9 mouse cellular contexts compared by ENCODE assay signal in the genomic region with DNA sequence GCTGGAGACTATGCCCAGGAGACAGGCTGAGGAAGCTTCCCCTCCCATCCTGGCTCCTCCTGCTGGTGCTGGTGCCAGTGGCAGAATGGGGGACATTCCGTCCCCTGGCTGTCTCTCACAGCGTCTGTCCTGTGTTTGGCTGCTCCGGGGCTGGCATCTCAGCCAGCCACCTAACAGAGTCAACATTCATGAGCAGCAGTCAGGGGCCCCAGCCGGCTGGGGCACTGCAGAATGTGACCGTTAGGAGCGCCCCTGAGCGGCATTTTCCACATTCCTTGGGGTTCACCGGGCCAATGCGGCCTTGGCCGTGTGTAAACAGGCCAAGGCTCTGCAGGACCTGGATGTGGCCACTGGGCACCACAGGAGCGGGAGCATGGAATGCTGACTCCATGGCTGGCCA. TPM values are rescaled to one million over a fixed set of nuclear protein-coding genes. Genes with fewer than 3 reads are reported as not detected.
DNase-seq lines count a peak whose midpoint lies in the region; ATAC-seq lines count a peak whose summit lies in the region.
"Had no signal": no experiment of that assay in that cellular context is flagged by ENCODE, and none has a peak within 500 bp of the region (broad histone marks: within the 10 kb centered on the region; RNA-seq: fewer than 3 reads in every experiment).

No protein-coding gene starts in this region.

- peak; percentile 99 for DNase-seq in heart, adult 11 months
- DNase-seq in Muller cell, postnatal 12 days (ENCODE audit: inconsistent ontology term): peak; percentile 98
- DNase-seq in cerebellum, postnatal 36 days: peak; percentile 39 to 55
- DNase-seq in heart, postnatal 10 days: peak; percentile 85 to 88
- peak; percentile 63 for DNase-seq in left cerebral cortex, postnatal 4 days
- peak; percentile 80 for DNase-seq in testis, postnatal 10 days (ENCODE audit: low spot score)
- no peak for DNase-seq in spleen, postnatal 36 days (ENCODE audit: low spot score in 2 of 2)

- WGBS in heart, embryonic 12.5 days: 23% methylated on average over 11 of the region's 11 CpGs

- no peak overlapping the region for H3K4me3 ChIP-seq in heart, embryonic 12.5 days

- no peaks in the 10 kb centered on the region for H3K36me3 ChIP-seq in heart, embryonic 12.5 days

- intact Hi-C loops in heart, postnatal 10 days (cut with DNase I): no loop called here
- intact Hi-C loops in left cerebral cortex, postnatal 4 days (cut with DNase I): no loop called here

- no peak overlapping the region for H3K27ac ChIP-seq in heart, embryonic 12.5 days (ENCODE audit: poor library complexity, severe bottlenecking)
- H3K27ac ChIP-seq: liver, embryonic 14.5 days had no signal

- peaks cover 65% of the 10 kb centered on the region for H3K4me1 ChIP-seq in heart, embryonic 12.5 days (replicated peaks)

- ATAC-seq in heart, embryonic 12.5 days (ENCODE audit: insufficient number of reproducible peaks, low FRiP score): no peak

- no peak overlapping the region for H3K9ac ChIP-seq in heart, embryonic 12.5 days
- H3K9ac ChIP-seq: liver, embryonic 14.5 days had no signal

- no peak overlapping the region for H3K4me2 ChIP-seq in heart, embryonic 12.5 days

- no peaks in the 10 kb centered on the region for H3K9me3 ChIP-seq in heart, embryonic 12.5 days (replicated peaks)

- peaks cover 36% of the 10 kb centered on the region for H3K27me3 ChIP-seq in heart, embryonic 12.5 days (replicated peaks)

RNA-seq across cellular contexts. Expression of a gene that starts 47.9 kb away (rescaled TPM):
- 8.0 and 9.2 TPM in 2 replicates for polyA plus RNA-seq in heart, embryonic 12.5 days (2016; fragmentation: Nextera tagmentation; extraction: Ambion mirVana)
- total RNA-seq in heart, postnatal 10 days (2021): 10 to 100 TPM; 35.3 to 38.0 TPM
- 10 to 100 TPM in 1 of 2 experiments, 1 to 10 TPM in 1; 8.6 to 12.2 TPM for total RNA-seq in left cerebral cortex, postnatal 4 days (2021)

Comparison
In these comparisons a context has a peak if more than half of its experiments do, and no peak if none do; other contexts are left out.
1. DNase-seq: peak in heart, adult 11 months (single experiment), Muller cell, postnatal 12 days (single experiment), cerebellum, postnatal 36 days (2 of 2), heart, postnatal 10 days (2 of 2), left cerebral cortex, postnatal 4 days (single experiment) and testis, postnatal 10 days (single experiment); none in spleen, postnatal 36 days (0 of 2).